Mouse (Mus musculus) E14TG2a.4 (cell line): ENCODE data around the gene Cat.

ENCODE experiments used
- CTCF ChIP-seq: conservative IDR thresholded peaks from 2 replicates; pipeline ENCODE4 v1.5.1; 2014; ENCODE audit warnings: low read length
- NANOG ChIP-seq: IDR thresholded peaks from 2 replicates; pipeline ENCODE4 v1.6.1; 2014; ENCODE audit warnings: borderline replicate concordance, low read length, mixed read lengths

DNA sequence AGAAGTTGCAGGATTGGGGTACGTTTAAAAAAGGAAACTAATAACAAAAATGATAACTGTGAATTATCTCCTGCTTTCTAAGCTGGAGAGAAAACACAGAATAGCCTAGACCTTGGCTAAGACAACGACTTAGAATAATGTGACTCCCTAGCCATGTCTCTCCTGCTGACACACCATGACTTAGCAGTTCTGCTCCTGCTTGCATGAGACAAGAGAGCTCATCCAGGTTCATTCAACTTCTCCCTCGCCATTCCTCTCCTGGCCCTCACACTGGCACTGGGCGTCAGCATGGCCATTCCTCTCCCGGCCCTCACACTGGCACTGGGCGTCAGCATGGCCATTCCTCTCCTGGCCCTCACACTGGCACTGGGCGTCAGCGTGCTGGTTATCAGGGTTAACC lies 4.7 kb downstream of the Cat start:
- no peak for TF ChIP-seq CTCF
- no peak for TF ChIP-seq NANOG
